Mouse (Mus musculus): ENCODE data around the gene Lrrc41. TPM values are rescaled to one million over a fixed set of nuclear protein-coding genes. Genes with fewer than 3 reads are reported as not detected.
A peak's percentile ranks its signal among the peaks of the same experiment; 100 is the strongest.

Gene Lrrc41
- polyA plus RNA-seq, 1 experiment from 2014 or later = 70.9 TPM

DNA sequence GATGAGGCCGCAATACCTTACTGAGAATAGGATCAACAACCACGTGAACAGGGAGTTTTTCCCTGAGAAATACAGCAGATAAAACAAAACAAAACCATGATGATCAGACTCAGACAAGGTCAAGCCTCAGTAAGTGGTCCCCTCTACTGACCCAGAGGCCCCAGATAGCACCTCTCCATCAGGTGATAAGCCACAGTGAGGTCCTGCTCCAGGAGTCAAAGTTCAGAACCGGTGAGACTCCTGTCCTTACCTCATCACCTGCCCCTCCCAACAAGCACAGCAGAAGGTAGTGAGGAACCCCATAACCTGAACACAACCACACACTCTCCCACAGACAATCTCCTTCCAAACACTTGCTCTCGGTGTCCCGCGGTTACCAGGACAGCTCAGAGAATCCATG is 35.6 kb downstream of the Lrrc41 start:
- Histone ChIP-seq H3K27ac (ENCODE audit: low read length) (no peak overlapping the region), H3K4me2 (ENCODE audit: low read depth, low read length) (no peak overlapping the region), H3K36me3 (ENCODE audit: control insufficient read depth, insufficient read depth, low read length) (peaks cover 5% of the 10 kb centered on the region), H3K9me3 (ENCODE audit: control insufficient read depth, low read length) (no peaks in the 10 kb centered on the region), H3K4me1 (replicated peaks; ENCODE audit: control insufficient read depth, insufficient read depth, low read length) (no peaks in the 10 kb centered on the region), H3K9ac (ENCODE audit: low read length) (no peak overlapping the region), H3K27me3 (ENCODE audit: control insufficient read depth, insufficient read depth, low read depth, low read length) (no peaks in the 10 kb centered on the region), H3K4me3 (ENCODE audit: low read length) (no peak overlapping the region)
- no peak for ATAC-seq (ENCODE audit: low read depth)
- 92% methylated on average over 6 of the region's 6 CpGs for WGBS

- WGBS = 86% methylated on average over 2 of the region's 2 CpGs
- H3K36me3 ChIP-seq (ENCODE audit: control insufficient read depth, insufficient read depth, low read length) = peaks cover 5% of the 10 kb centered on the region
- no peak for ATAC-seq (ENCODE audit: low read depth)
- H3K4me2 ChIP-seq (ENCODE audit: low read depth, low read length) = no peak overlapping the region
- no peak overlapping the region for H3K27ac ChIP-seq (ENCODE audit: low read length)
- H3K4me1 ChIP-seq (replicated peaks; ENCODE audit: control insufficient read depth, insufficient read depth, low read length) = no peaks in the 10 kb centered on the region
- H3K9ac ChIP-seq (ENCODE audit: low read length) = no peak overlapping the region
- no peak overlapping the region for H3K4me3 ChIP-seq (ENCODE audit: low read length)
- H3K9me3 ChIP-seq (ENCODE audit: control insufficient read depth, low read length) = no peaks in the 10 kb centered on the region
- H3K27me3 ChIP-seq (ENCODE audit: control insufficient read depth, insufficient read depth, low read depth, low read length) = no peaks in the 10 kb centered on the region
Observed at GRCm38 (mm10) chr4:116111486-116111885, 36.4 kb downstream of the Lrrc41 start.

DNA sequence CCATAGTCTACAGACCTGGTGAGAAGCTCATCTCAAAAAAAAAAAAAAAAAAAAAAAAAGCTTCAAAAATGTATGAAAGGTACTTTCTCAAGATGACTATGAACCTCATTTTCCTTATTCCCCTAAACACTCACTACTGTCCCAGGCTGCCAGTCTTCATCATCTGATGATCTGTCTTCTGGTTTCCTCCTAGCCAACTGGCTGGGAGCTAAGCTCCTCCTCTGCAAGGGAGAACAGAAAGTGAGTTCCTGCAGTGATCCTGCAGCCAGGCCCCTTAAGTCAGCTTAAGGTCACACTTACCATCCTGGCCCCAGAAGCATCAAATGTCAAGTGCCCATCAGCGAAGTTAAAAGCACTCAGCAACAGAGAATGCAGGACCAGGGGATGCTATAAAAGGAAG is 47.7 kb downstream of the Lrrc41 start:
- Histone ChIP-seq H3K9ac (ENCODE audit: low read length) (peak overlapping the region; percentile 66), H3K4me3 (ENCODE audit: low read length) (peak overlapping the region; percentile 57), H3K9me3 (ENCODE audit: control insufficient read depth, low read length) (no peaks in the 10 kb centered on the region), H3K4me2 (ENCODE audit: low read depth, low read length) (peak overlapping the region; percentile 61), H3K4me1 (replicated peaks; ENCODE audit: control insufficient read depth, insufficient read depth, low read length) (peaks cover 9% of the 10 kb centered on the region), H3K27ac (ENCODE audit: low read length) (no peak overlapping the region), H3K36me3 (ENCODE audit: control insufficient read depth, insufficient read depth, low read length) (no peaks in the 10 kb centered on the region), H3K27me3 (ENCODE audit: control insufficient read depth, insufficient read depth, low read depth, low read length) (no peaks in the 10 kb centered on the region)
- no peak for ATAC-seq (ENCODE audit: low read depth)
- WGBS = 0% methylated on average over 1 of the region's 1 CpGs

DNA sequence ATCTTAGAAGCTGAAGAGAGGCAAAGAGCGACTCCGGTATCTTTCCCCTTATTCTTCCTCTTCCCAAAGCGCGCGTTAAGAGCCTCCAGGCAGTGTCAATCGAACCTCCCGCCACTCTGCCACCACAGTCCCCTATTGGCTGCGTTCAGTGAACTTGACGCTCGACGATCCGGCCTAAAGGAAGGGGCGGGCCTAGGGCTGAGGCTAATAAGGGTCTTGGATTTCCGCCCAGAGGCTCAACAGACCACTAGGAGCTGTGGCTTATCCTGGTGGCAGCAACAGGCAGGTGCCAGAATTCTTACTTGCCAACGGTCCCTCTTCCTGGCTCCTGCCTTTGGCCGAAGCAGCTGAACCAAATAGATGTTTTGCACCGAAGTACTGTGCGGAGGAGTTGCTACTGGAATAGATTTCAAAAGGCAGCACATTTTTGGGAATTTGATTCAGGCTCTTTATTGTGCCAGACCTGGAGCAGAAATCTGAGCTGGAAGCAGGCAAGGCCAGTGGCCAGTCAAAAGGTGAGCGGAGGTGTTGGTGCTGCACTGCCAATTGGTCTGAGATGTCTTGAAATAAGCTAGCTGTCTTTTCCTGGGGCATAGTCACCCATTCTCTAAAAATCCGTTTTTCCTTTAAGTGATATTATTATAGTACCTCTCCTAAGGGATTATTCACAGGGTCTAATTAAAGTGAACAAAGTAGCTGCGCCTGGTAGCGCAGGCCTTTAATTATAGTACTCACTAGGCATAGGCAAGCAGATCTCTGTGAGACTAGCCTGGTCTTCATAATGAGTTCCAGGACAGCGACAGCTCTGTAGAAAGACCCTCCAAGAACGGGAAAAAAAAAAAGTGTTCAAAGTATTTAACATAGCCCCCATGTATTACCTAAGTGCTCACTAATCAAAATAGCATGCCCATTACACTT is 48.8 kb downstream of the Lrrc41 start, which contains the start of the genes Rad54l and Pomgnt1:
Gene Rad54l, minus strand, starts transcription at position 89 of the 918 bp plus-strand sequence.
Gene Pomgnt1, plus strand, starts transcription at position 239 of the 918 bp plus-strand sequence.
- Histone ChIP-seq H3K4me2 (ENCODE audit: low read depth, low read length) (peak within 1 kb of the TSS; percentile 61), H3K9me3 (ENCODE audit: control insufficient read depth, low read length) (no peaks in the 10 kb centered on the region), H3K4me1 (replicated peaks; ENCODE audit: control insufficient read depth, insufficient read depth, low read length) (peaks cover 9% of the 10 kb centered on the region), H3K4me3 (ENCODE audit: low read length) (peak within 1 kb of the TSS; percentile 57), H3K27ac (ENCODE audit: low read length) (peak within 1 kb of the TSS; percentile 60), H3K9ac (ENCODE audit: low read length) (peak within 1 kb of the TSS; percentile 72), H3K36me3 (ENCODE audit: control insufficient read depth, insufficient read depth, low read length) (no peaks in the 10 kb centered on the region), H3K27me3 (ENCODE audit: control insufficient read depth, insufficient read depth, low read depth, low read length) (no peaks in the 10 kb centered on the region)
- WGBS = 4% methylated on average over 24 of the region's 24 CpGs
- ATAC-seq (ENCODE audit: low read depth) = peak; percentile 99

- Histone ChIP-seq H3K4me1 (replicated peaks; ENCODE audit: control insufficient read depth, insufficient read depth, low read length) (peaks cover 9% of the 10 kb centered on the region), H3K36me3 (ENCODE audit: control insufficient read depth, insufficient read depth, low read length) (no peaks in the 10 kb centered on the region), H3K9me3 (ENCODE audit: control insufficient read depth, low read length) (no peaks in the 10 kb centered on the region), H3K27me3 (ENCODE audit: control insufficient read depth, insufficient read depth, low read depth, low read length) (no peaks in the 10 kb centered on the region), H3K4me3 (ENCODE audit: low read length) (no peak overlapping the region), H3K27ac (ENCODE audit: low read length) (no peak overlapping the region), H3K9ac (ENCODE audit: low read length) (no peak overlapping the region), H3K4me2 (ENCODE audit: low read depth, low read length) (no peak overlapping the region)
- 85% methylated on average over 4 of the region's 4 CpGs for WGBS
- ATAC-seq (ENCODE audit: low read depth) = no peak
Observed at GRCm38 (mm10) chr4:116125803-116126386, 50.8 kb downstream of the Lrrc41 start.

- no peaks in the 10 kb centered on the region for H3K36me3 ChIP-seq (ENCODE audit: control insufficient read depth, insufficient read depth, low read length)
- no peak overlapping the region for H3K4me3 ChIP-seq (ENCODE audit: low read length)
- WGBS = 74% methylated on average over 6 of the region's 6 CpGs
- no peak overlapping the region for H3K9ac ChIP-seq (ENCODE audit: low read length)
- no peaks in the 10 kb centered on the region for H3K27me3 ChIP-seq (ENCODE audit: control insufficient read depth, insufficient read depth, low read depth, low read length)
- H3K4me2 ChIP-seq (ENCODE audit: low read depth, low read length) = no peak overlapping the region
- no peak for ATAC-seq (ENCODE audit: low read depth)
- peaks cover 6% of the 10 kb centered on the region for H3K4me1 ChIP-seq (replicated peaks; ENCODE audit: control insufficient read depth, insufficient read depth, low read length)
- H3K27ac ChIP-seq (ENCODE audit: low read length) = no peak overlapping the region
- H3K9me3 ChIP-seq (ENCODE audit: control insufficient read depth, low read length) = no peaks in the 10 kb centered on the region
Observed at GRCm38 (mm10) chr4:116127956-116128355, 52.9 kb downstream of the Lrrc41 start.

DNA sequence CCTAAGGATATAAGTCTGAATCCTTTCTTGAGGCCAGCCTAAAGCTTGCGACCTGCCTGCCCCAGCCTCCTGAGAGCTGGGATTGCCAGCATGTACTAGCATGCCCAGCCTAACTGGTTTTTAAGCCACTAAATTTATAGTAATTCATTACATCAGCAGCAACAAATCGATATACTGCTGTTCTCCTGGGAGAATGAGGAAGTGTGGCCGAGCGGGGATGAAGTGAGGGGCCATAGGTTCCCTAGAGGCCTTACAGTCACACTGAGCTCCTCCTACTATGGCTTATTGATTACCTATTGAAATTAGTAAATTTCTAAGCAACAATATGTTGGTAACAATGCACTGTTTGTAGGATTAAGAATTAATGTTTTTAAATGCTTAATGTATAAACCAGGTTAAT is 58.1 kb downstream of the Lrrc41 start:
- Histone ChIP-seq H3K9me3 (ENCODE audit: control insufficient read depth, low read length) (no peaks in the 10 kb centered on the region), H3K9ac (ENCODE audit: low read length) (no peak overlapping the region), H3K27me3 (ENCODE audit: control insufficient read depth, insufficient read depth, low read depth, low read length) (no peaks in the 10 kb centered on the region), H3K36me3 (ENCODE audit: control insufficient read depth, insufficient read depth, low read length) (no peaks in the 10 kb centered on the region), H3K4me3 (ENCODE audit: low read length) (no peak overlapping the region), H3K4me2 (ENCODE audit: low read depth, low read length) (no peak overlapping the region), H3K4me1 (replicated peaks; ENCODE audit: control insufficient read depth, insufficient read depth, low read length) (no peaks in the 10 kb centered on the region), H3K27ac (ENCODE audit: low read length) (no peak overlapping the region)
- 85% methylated on average over 4 of the region's 4 CpGs for WGBS
- ATAC-seq (ENCODE audit: low read depth) = no peak

DNA sequence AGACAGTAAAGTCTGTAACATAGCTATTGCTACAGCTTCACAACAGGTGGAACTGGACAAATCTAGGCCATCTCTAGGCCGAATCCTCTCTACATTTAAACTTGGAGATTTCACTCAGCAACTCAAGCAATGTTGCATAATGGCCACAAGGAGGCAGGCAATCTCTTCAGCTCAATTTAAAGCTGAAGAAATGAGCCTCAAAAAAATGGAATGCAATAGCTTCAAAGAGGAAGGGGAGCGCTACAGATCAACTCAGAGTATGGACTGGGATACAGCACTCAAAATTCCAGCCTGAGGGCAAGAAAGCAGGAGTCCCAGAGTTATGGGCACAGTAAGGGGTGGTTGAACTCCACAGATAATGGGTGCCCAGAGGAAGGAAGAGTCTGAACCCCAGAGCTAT is 59.9 kb downstream of the Lrrc41 start:
- Histone ChIP-seq H3K9ac (ENCODE audit: low read length) (no peak overlapping the region), H3K9me3 (ENCODE audit: control insufficient read depth, low read length) (no peaks in the 10 kb centered on the region), H3K4me2 (ENCODE audit: low read depth, low read length) (no peak overlapping the region), H3K4me1 (replicated peaks; ENCODE audit: control insufficient read depth, insufficient read depth, low read length) (no peaks in the 10 kb centered on the region), H3K4me3 (ENCODE audit: low read length) (no peak overlapping the region), H3K27ac (ENCODE audit: low read length) (no peak overlapping the region), H3K27me3 (ENCODE audit: control insufficient read depth, insufficient read depth, low read depth, low read length) (no peaks in the 10 kb centered on the region), H3K36me3 (ENCODE audit: control insufficient read depth, insufficient read depth, low read length) (no peaks in the 10 kb centered on the region)
- 19% methylated on average over 2 of the region's 2 CpGs for WGBS
- ATAC-seq (ENCODE audit: low read depth) = peak; percentile 43; the same call in 1 of the 2 replicates

DNA sequence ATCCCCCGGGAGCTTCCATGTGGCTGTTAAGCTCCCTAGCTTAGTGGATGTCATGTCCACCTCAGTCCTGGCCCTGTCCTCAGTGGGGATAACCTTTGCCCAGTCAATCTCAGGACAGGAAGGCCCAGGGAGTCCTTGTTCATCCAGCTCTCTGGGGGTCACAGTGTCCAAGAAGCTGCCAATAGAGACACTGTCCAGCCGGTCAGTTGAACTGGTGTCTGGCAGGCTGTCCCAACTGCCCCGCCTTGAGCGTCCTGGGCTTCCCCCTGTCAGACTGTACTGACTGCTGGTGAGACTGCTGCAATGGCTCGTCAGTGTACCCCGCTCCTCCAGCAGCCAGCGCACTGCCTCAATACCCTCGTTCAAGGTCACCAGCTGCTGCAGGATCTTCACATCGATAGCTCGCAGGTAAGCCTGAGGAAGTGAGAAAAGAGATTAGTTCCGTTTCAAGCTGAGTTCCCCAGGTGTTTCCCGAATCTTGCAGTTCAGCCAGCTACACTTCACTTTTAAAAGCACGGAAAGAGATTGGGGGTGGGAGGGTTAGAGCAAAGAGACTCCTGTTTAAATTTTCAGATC is 62.4 kb downstream of the Lrrc41 start:
- Histone ChIP-seq H3K27ac (ENCODE audit: low read length) (no peak overlapping the region), H3K27me3 (ENCODE audit: control insufficient read depth, insufficient read depth, low read depth, low read length) (no peaks in the 10 kb centered on the region), H3K9ac (ENCODE audit: low read length) (no peak overlapping the region), H3K36me3 (ENCODE audit: control insufficient read depth, insufficient read depth, low read length) (no peaks in the 10 kb centered on the region), H3K4me1 (replicated peaks; ENCODE audit: control insufficient read depth, insufficient read depth, low read length) (no peaks in the 10 kb centered on the region), H3K9me3 (ENCODE audit: control insufficient read depth, low read length) (no peaks in the 10 kb centered on the region), H3K4me3 (ENCODE audit: low read length) (no peak overlapping the region), H3K4me2 (ENCODE audit: low read depth, low read length) (no peak overlapping the region)
- WGBS = 48% methylated on average over 13 of the region's 13 CpGs
- ATAC-seq (ENCODE audit: low read depth) = no peak
